Mouse (Mus musculus) forebrain, embryonic 11.5 days (tissue): Measurements from ENCODE around the gene Chrna1. TPM values are rescaled to one million over a fixed set of nuclear protein-coding genes. Genes with fewer than 3 reads are reported as not detected.

ENCODE experiments used
- ATAC-seq: fragments of 200-750 bp; cut with Nextera tagmentation; replicated peaks from 2 replicates; pipeline ENCODE4 v1.8.0; 2017; ENCODE audit warnings: moderate TSS enrichment; ENCODE audit not compliant: low FRiP score
- DNase-seq: peaks from one replicate; pipeline ENCODE4 v3.0.0-alpha.2; 2017; ENCODE audit warnings: low spot score
- H3K27ac ChIP-seq: fragments of 300-500 bp; sonication (generic); 2 replicates; pipeline ENCODE4 v1.5.1; 2014; ENCODE audit warnings: low read depth, low read length
- H3K27me3 ChIP-seq: fragments of 300-500 bp; sonication (generic); 2 replicates; pipeline ENCODE4 v1.6.1; 2014; ENCODE audit warnings: mild to moderate bottlenecking, low read length, mixed read lengths; ENCODE audit not compliant: control insufficient read depth, insufficient read depth
- H3K36me3 ChIP-seq: fragments of 300-500 bp; sonication (generic); 2 replicates; pipeline ENCODE4 v1.6.1; 2014; ENCODE audit warnings: mild to moderate bottlenecking, low read length, moderate library complexity, mixed read lengths; ENCODE audit not compliant: control insufficient read depth, insufficient read depth
- H3K4me1 ChIP-seq: fragments of 300-500 bp; sonication (generic); replicated peaks from 2 replicates; pipeline ENCODE4 v1.6.1; 2014; ENCODE audit warnings: low read length, mixed read lengths; ENCODE audit not compliant: control insufficient read depth, insufficient read depth
- H3K4me2 ChIP-seq: fragments of 300-500 bp; sonication (generic); 2 replicates; pipeline ENCODE4 v1.6.1; 2014; ENCODE audit warnings: low read depth, mild to moderate bottlenecking, low read length, moderate library complexity, mixed read lengths; ENCODE audit not compliant: severe bottlenecking
- H3K4me3 ChIP-seq: fragments of 300-500 bp; sonication (generic); 2 replicates; pipeline ENCODE4 v1.5.1; 2014; ENCODE audit warnings: low read depth, low read length
- H3K9ac ChIP-seq: fragments of 300-500 bp; sonication (generic); 2 replicates; pipeline ENCODE4 v1.6.1; 2014; ENCODE audit warnings: low read length
- H3K9me3 ChIP-seq: fragments of 300-500 bp; sonication (generic); 2 replicates; pipeline ENCODE4 v1.6.1; 2016; ENCODE audit warnings: low read length, mixed read lengths; ENCODE audit not compliant: control insufficient read depth
- WGBS: fragments of 180-500 bp; shearing (Covaris S2); extraction: QIAGEN DNeasy Blood & Tissue Kit; methylation state at CpG from one replicate; pipeline ENCODE4 v1.1.7; 2014; 5-methylcytosine and 5-hydroxymethylcytosine counted together
- polyA plus RNA-seq: library from polyadenylated mRNA; unstranded; fragments of >200 nt; fragmentation: Nextera tagmentation; extraction: Ambion mirVana; gene quantifications from 2 replicates; pipeline ENCODE4 v1.2.1, GENCODE M21; 2014

The Chrna1 gene
- polyA plus RNA-seq, result 0.09 and 0.32 TPM in 2 replicates

GRCm38 (mm10) chr2:73580166-73580565, at the start of gene Chrna1:
Gene Chrna1, minus strand, starts transcription at chr2:73580338.
- WGBS, result 94% methylated on average over 9 of the region's 9 CpGs
- no peak for ATAC-seq
- no peaks in the 10 kb centered on the region for H3K36me3 ChIP-seq
- no peak within 1 kb of the TSS for H3K9ac ChIP-seq
- H3K9me3 ChIP-seq, result no peaks in the 10 kb centered on the region
- H3K27ac ChIP-seq, result no peak within 1 kb of the TSS
- 0 out of 2 replicates have a peak, but pooled peaks cover 3% of the 10 kb centered on the region for H3K4me1 ChIP-seq
- DNase-seq, result no peak
- no peaks in the 10 kb centered on the region for H3K27me3 ChIP-seq
- H3K4me3 ChIP-seq, result no peak within 1 kb of the TSS
- H3K4me2 ChIP-seq, result no peak within 1 kb of the TSS

GRCm38 (mm10) chr2:73618486-73619052, 38.4 kb upstream of the Chrna1 start:
- no peaks in the 10 kb centered on the region for H3K4me1 ChIP-seq
- no peaks in the 10 kb centered on the region for H3K9me3 ChIP-seq
- DNase-seq, result no peak
- no peak overlapping the region for H3K9ac ChIP-seq
- no peaks in the 10 kb centered on the region for H3K27me3 ChIP-seq
- H3K27ac ChIP-seq, result no peak overlapping the region
- H3K4me3 ChIP-seq, result no peak overlapping the region
- WGBS, result 79% methylated on average over 4 of the region's 4 CpGs
- no peak for ATAC-seq
- H3K36me3 ChIP-seq, result no peaks in the 10 kb centered on the region; the same call in 1 of the 2 replicates
- H3K4me2 ChIP-seq, result no peak overlapping the region

- whole genome bisulfite sequencing, result 87% methylated on average over 17 of the region's 17 CpGs
- no peak overlapping the region for H3K4me3 ChIP-seq
- ATAC-seq (no peak), DNase-seq (no peak)
- H3K36me3 ChIP-seq, result no peaks in the 10 kb centered on the region; the same call in 1 of the 2 replicates
- H3K27me3 ChIP-seq, result no peaks in the 10 kb centered on the region
- no peaks in the 10 kb centered on the region for H3K9me3 ChIP-seq
- no peak overlapping the region for H3K27ac ChIP-seq
- H3K9ac ChIP-seq, result no peak overlapping the region
- H3K4me2 ChIP-seq, result no peak overlapping the region
- H3K4me1 ChIP-seq, result no peaks in the 10 kb centered on the region
These were observed 36.4 kb upstream of the Chrna1 start for GRCm38 (mm10) chr2:73616434-73617057.

GRCm38 (mm10) chr2:73615456-73615855, 35.3 kb upstream of the Chrna1 start:
- 94% methylated on average over 5 of the region's 5 CpGs for WGBS
- Histone ChIP-seq H3K9ac (no peak overlapping the region), H3K36me3 (no peaks in the 10 kb centered on the region; the same call in 1 of the 2 replicates), H3K4me2 (no peak overlapping the region), H3K27ac (no peak overlapping the region), H3K4me3 (no peak overlapping the region), H3K27me3 (no peaks in the 10 kb centered on the region), H3K4me1 (no peaks in the 10 kb centered on the region), H3K9me3 (no peaks in the 10 kb centered on the region)
- DNase-seq (no peak), ATAC-seq (no peak)

GRCm38 (mm10) chr2:73614303-73614702, 34.2 kb upstream of the Chrna1 start:
- WGBS, result 95% methylated on average over 8 of the region's 8 CpGs

GRCm38 (mm10) chr2:73612941-73613340, 32.8 kb upstream of the Chrna1 start:
- Histone ChIP-seq H3K27me3 (no peaks in the 10 kb centered on the region), H3K27ac (no peak overlapping the region), H3K4me3 (no peak overlapping the region), H3K9me3 (no peaks in the 10 kb centered on the region), H3K9ac (no peak overlapping the region), H3K4me1 (no peaks in the 10 kb centered on the region), H3K4me2 (no peak overlapping the region), H3K36me3 (no peaks in the 10 kb centered on the region; the same call in 1 of the 2 replicates)
- 93% methylated on average over 7 of the region's 7 CpGs for WGBS
- ATAC-seq, result no peak
- DNase-seq, result no peak

More at GRCm38 (mm10) chr2:73614303-73614702, 34.2 kb upstream of the Chrna1 start:
- DNase-seq (no peak), ATAC-seq (no peak)
- Histone ChIP-seq H3K27ac (no peak overlapping the region), H3K4me1 (no peaks in the 10 kb centered on the region), H3K9ac (no peak overlapping the region), H3K4me3 (no peak overlapping the region), H3K36me3 (no peaks in the 10 kb centered on the region; the same call in 1 of the 2 replicates), H3K4me2 (no peak overlapping the region), H3K27me3 (no peaks in the 10 kb centered on the region), H3K9me3 (no peaks in the 10 kb centered on the region)

GRCm38 (mm10) chr2:73612367-73612914, 32.3 kb upstream of the Chrna1 start:
- Histone ChIP-seq H3K9me3 (no peaks in the 10 kb centered on the region), H3K27ac (no peak overlapping the region), H3K4me2 (no peak overlapping the region), H3K4me1 (no peaks in the 10 kb centered on the region), H3K36me3 (no peaks in the 10 kb centered on the region; the same call in 1 of the 2 replicates), H3K9ac (no peak overlapping the region), H3K27me3 (no peaks in the 10 kb centered on the region), H3K4me3 (no peak overlapping the region)
- 94% methylated on average over 6 of the region's 6 CpGs for WGBS
- ATAC-seq, result no peak
- no peak for DNase-seq

GRCm38 (mm10) chr2:73611798-73612197, 31.7 kb upstream of the Chrna1 start:
- H3K36me3 ChIP-seq, result no peaks in the 10 kb centered on the region; the same call in 1 of the 2 replicates
- no peak overlapping the region for H3K27ac ChIP-seq
- no peak for DNase-seq
- H3K27me3 ChIP-seq, result no peaks in the 10 kb centered on the region
- no peak for ATAC-seq
- H3K4me1 ChIP-seq, result no peaks in the 10 kb centered on the region
- H3K4me2 ChIP-seq, result no peak overlapping the region
- 92% methylated on average over 6 of the region's 6 CpGs for WGBS
- no peak overlapping the region for H3K4me3 ChIP-seq
- no peaks in the 10 kb centered on the region for H3K9me3 ChIP-seq
- H3K9ac ChIP-seq, result no peak overlapping the region
